Mouse (Mus musculus): ENCODE measurements around the gene Ifna2. TPM values are rescaled to one million over a fixed set of nuclear protein-coding genes. Genes with fewer than 3 reads are reported as not detected.

Gene Ifna2
- polyA plus RNA-seq, 1 experiment: not detected

- Histone ChIP-seq H3K27me3 (ENCODE audit: control insufficient read depth, insufficient read depth, insufficient read length) (no peaks in the 10 kb centered on the region), H3ac (ENCODE audit: control insufficient read depth, insufficient read length, low read depth) (no peak overlapping the region), H3K4me3 (ENCODE audit: insufficient read depth, poor library complexity, severe bottlenecking) (no peak overlapping the region), H3K79me2 (ENCODE audit: control insufficient read depth, insufficient read depth) (no peaks in the 10 kb centered on the region), H3K79me3 (ENCODE audit: low read depth) (no peaks in the 10 kb centered on the region), H3K36me3 (ENCODE audit: control insufficient read depth, insufficient read depth) (no peaks in the 10 kb centered on the region)
- TF ChIP-seq USF1 (IDR thresholded peaks at IDR 0.05; ENCODE audit: low read depth) (no peak), CTCF (IDR thresholded peaks at IDR 0.05; ENCODE audit: control insufficient read depth, insufficient read depth, insufficient read length) (no peak), CEBPB (IDR thresholded peaks at IDR 0.05; ENCODE audit: low read depth) (no peak), MYOG (IDR thresholded peaks at IDR 0.05; ENCODE audit: control insufficient read depth, extremely low read depth, insufficient read length) (no peak), FOSL1 (IDR thresholded peaks at IDR 0.05; ENCODE audit: insufficient read depth, low read length, poor library complexity, severe bottlenecking) (no peak), MAX (IDR thresholded peaks at IDR 0.05) (no peak), MYOD1 (IDR thresholded peaks at IDR 0.05; ENCODE audit: control insufficient read depth, insufficient read length, low read depth) (no peak)
Observed at GRCm38 (mm10) chr4:88653644-88654043, 30.1 kb downstream of the Ifna2 start.

GRCm38 (mm10) chr4:88644359-88644758 lies 39.4 kb downstream of the Ifna2 start, which contains the start of gene Ifna13:
Ifna13 (minus strand) TSS chr4:88644459.
- no peaks in the 10 kb centered on the region for H3K27me3 ChIP-seq (ENCODE audit: control insufficient read depth, insufficient read depth, insufficient read length)
- no peak within 1 kb of the TSS for H3K4me3 ChIP-seq (ENCODE audit: insufficient read depth, poor library complexity, severe bottlenecking)
- H3ac ChIP-seq (ENCODE audit: control insufficient read depth, insufficient read length, low read depth): no peak within 1 kb of the TSS
- no peaks in the 10 kb centered on the region for H3K79me2 ChIP-seq (ENCODE audit: control insufficient read depth, insufficient read depth)
- H3K36me3 ChIP-seq (ENCODE audit: control insufficient read depth, insufficient read depth): no peaks in the 10 kb centered on the region
- no peaks in the 10 kb centered on the region for H3K79me3 ChIP-seq (ENCODE audit: low read depth)
- TF ChIP-seq USF1 (IDR thresholded peaks at IDR 0.05; ENCODE audit: low read depth) (no peak), MYOG (IDR thresholded peaks at IDR 0.05; ENCODE audit: control insufficient read depth, extremely low read depth, insufficient read length) (no peak), MAX (IDR thresholded peaks at IDR 0.05) (no peak), FOSL1 (IDR thresholded peaks at IDR 0.05; ENCODE audit: insufficient read depth, low read length, poor library complexity, severe bottlenecking) (no peak), CEBPB (IDR thresholded peaks at IDR 0.05; ENCODE audit: low read depth) (no peak), MYOD1 (IDR thresholded peaks at IDR 0.05; ENCODE audit: control insufficient read depth, insufficient read length, low read depth) (no peak), CTCF (IDR thresholded peaks at IDR 0.05; ENCODE audit: control insufficient read depth, insufficient read depth, insufficient read length) (no peak)

GRCm38 (mm10) chr4:88642526-88642925 lies 41.2 kb downstream of the Ifna2 start:
- Histone ChIP-seq H3K79me2 (ENCODE audit: control insufficient read depth, insufficient read depth) (no peaks in the 10 kb centered on the region), H3K27me3 (ENCODE audit: control insufficient read depth, insufficient read depth, insufficient read length) (no peaks in the 10 kb centered on the region), H3K79me3 (ENCODE audit: low read depth) (no peaks in the 10 kb centered on the region), H3ac (ENCODE audit: control insufficient read depth, insufficient read length, low read depth) (no peak overlapping the region), H3K4me3 (ENCODE audit: insufficient read depth, poor library complexity, severe bottlenecking) (no peak overlapping the region), H3K36me3 (ENCODE audit: control insufficient read depth, insufficient read depth) (no peaks in the 10 kb centered on the region)
- TF ChIP-seq MYOD1 (IDR thresholded peaks at IDR 0.05; ENCODE audit: control insufficient read depth, insufficient read length, low read depth) (no peak), MYOG (IDR thresholded peaks at IDR 0.05; ENCODE audit: control insufficient read depth, extremely low read depth, insufficient read length) (no peak), CEBPB (IDR thresholded peaks at IDR 0.05; ENCODE audit: low read depth) (no peak), MAX (IDR thresholded peaks at IDR 0.05) (no peak), USF1 (IDR thresholded peaks at IDR 0.05; ENCODE audit: low read depth) (no peak), FOSL1 (IDR thresholded peaks at IDR 0.05; ENCODE audit: insufficient read depth, low read length, poor library complexity, severe bottlenecking) (no peak), CTCF (IDR thresholded peaks at IDR 0.05; ENCODE audit: control insufficient read depth, insufficient read depth, insufficient read length) (no peak)

GRCm38 (mm10) chr4:88641077-88641831 lies 42.5 kb downstream of the Ifna2 start:
- Histone ChIP-seq H3K79me3 (ENCODE audit: low read depth) (no peaks in the 10 kb centered on the region), H3K79me2 (ENCODE audit: control insufficient read depth, insufficient read depth) (no peaks in the 10 kb centered on the region), H3K36me3 (ENCODE audit: control insufficient read depth, insufficient read depth) (no peaks in the 10 kb centered on the region), H3K27me3 (ENCODE audit: control insufficient read depth, insufficient read depth, insufficient read length) (no peaks in the 10 kb centered on the region), H3K4me3 (ENCODE audit: insufficient read depth, poor library complexity, severe bottlenecking) (peak overlapping the region; percentile 34), H3ac (ENCODE audit: control insufficient read depth, insufficient read length, low read depth) (peak overlapping the region; percentile 62)
- no peak for TF ChIP-seq FOSL1 (IDR thresholded peaks at IDR 0.05; ENCODE audit: insufficient read depth, low read length, poor library complexity, severe bottlenecking)
- no peak for TF ChIP-seq USF1 (IDR thresholded peaks at IDR 0.05; ENCODE audit: low read depth)
- TF ChIP-seq MYOG (IDR thresholded peaks at IDR 0.05; ENCODE audit: control insufficient read depth, extremely low read depth, insufficient read length): no peak
- TF ChIP-seq CEBPB (IDR thresholded peaks at IDR 0.05; ENCODE audit: low read depth): no peak
- TF ChIP-seq CTCF (IDR thresholded peaks at IDR 0.05; ENCODE audit: control insufficient read depth, insufficient read depth, insufficient read length): peak; percentile 76
- peak; percentile 5 for TF ChIP-seq MYOD1 (IDR thresholded peaks at IDR 0.05; ENCODE audit: control insufficient read depth, insufficient read length, low read depth)
- TF ChIP-seq MAX (IDR thresholded peaks at IDR 0.05): no peak

GRCm38 (mm10) chr4:88640704-88641076 lies 43.0 kb downstream of the Ifna2 start:
- no peaks in the 10 kb centered on the region for H3K27me3 ChIP-seq (ENCODE audit: control insufficient read depth, insufficient read depth, insufficient read length)
- H3K4me3 ChIP-seq (ENCODE audit: insufficient read depth, poor library complexity, severe bottlenecking): peak overlapping the region; percentile 34
- H3K36me3 ChIP-seq (ENCODE audit: control insufficient read depth, insufficient read depth): no peaks in the 10 kb centered on the region
- H3K79me2 ChIP-seq (ENCODE audit: control insufficient read depth, insufficient read depth): no peaks in the 10 kb centered on the region
- TF ChIP-seq CTCF (IDR thresholded peaks at IDR 0.05; ENCODE audit: control insufficient read depth, insufficient read depth, insufficient read length) (no peak), MAX (IDR thresholded peaks at IDR 0.05) (no peak), USF1 (IDR thresholded peaks at IDR 0.05; ENCODE audit: low read depth) (no peak), MYOD1 (IDR thresholded peaks at IDR 0.05; ENCODE audit: control insufficient read depth, insufficient read length, low read depth) (no peak), MYOG (IDR thresholded peaks at IDR 0.05; ENCODE audit: control insufficient read depth, extremely low read depth, insufficient read length) (no peak), FOSL1 (IDR thresholded peaks at IDR 0.05; ENCODE audit: insufficient read depth, low read length, poor library complexity, severe bottlenecking) (no peak), CEBPB (IDR thresholded peaks at IDR 0.05; ENCODE audit: low read depth) (no peak)
- H3K79me3 ChIP-seq (ENCODE audit: low read depth): no peaks in the 10 kb centered on the region
- H3ac ChIP-seq (ENCODE audit: control insufficient read depth, insufficient read length, low read depth): peak overlapping the region; percentile 62

All from C2C12 (cell line).